Mouse (Mus musculus): ENCODE measurements around the gene Lrrc72.
"Not testable (repeated sequence)": the region's sequence is repeated elsewhere in the genome, so short reads cannot be mapped to it uniquely, and the experiment has no call there.

Gene Lrrc72

DNA sequence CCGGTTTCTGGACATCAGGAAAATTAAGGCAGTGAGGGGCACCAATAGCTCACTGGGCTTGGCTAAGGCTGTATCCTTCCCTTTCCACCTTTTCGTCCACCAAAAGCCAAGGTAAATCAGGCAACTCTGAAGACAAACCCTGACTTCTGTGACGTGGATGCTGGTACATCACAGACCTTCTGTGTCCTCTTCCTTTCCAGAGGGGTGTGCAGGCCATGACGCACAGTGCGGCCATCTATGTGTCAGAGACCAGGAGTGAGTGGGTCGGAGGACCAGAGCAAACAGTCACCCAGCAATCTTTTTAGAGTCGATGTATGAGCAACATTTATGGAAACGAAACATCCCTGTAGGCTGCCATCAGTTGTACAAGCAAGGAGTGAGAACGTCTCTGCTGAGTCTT, at the start of gene Lrrc72:
Gene Lrrc72 (minus strand): TSS at position 101 of the 400 bp plus-strand sequence.
- in situ Hi-C loops (cut with MboI, MseI), result no loop called here

DNA sequence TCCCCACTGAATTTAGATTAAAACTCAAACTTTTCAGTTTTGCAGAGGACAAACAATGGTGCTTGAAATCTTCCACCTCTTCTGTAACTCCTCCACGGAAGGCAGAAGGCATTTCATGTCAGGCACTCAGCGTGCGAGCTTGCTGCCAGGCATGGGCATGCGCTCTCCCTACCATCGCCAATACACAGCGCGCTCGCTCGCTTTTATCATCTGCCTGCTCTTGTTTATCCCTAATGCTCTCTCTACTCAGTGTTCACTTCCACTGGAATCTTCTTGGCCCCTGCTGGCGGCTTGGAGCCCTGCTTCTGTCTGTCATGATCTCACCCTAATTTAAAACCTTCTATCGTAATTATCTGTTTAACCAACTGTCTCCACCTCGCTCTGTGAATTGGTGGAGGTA, 49.1 kb upstream of the Lrrc72 start:
- in situ Hi-C loops (cut with MboI, MseI), result no loop called here

DNA sequence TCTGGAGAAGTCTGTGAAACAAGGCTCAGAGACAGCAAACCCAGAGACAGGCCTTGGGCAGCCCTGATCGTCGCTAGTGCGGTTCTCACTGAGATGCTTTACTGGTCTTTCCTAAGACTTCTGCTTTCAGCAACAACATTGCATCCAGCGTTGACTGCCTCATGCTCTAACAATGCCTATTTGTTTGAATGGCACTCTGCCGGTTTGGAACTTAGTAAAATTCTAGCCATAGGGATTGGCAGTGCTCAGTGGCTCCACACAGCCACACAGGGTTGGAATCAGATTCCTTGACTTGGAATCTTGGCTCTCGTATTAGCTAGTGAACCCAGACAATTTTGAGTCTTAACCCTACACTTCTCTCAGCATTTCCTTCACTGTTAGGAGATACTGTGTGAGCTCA, 38.1 kb upstream of the Lrrc72 start:
- in situ Hi-C loops (cut with MboI, MseI), result no loop called here

DNA sequence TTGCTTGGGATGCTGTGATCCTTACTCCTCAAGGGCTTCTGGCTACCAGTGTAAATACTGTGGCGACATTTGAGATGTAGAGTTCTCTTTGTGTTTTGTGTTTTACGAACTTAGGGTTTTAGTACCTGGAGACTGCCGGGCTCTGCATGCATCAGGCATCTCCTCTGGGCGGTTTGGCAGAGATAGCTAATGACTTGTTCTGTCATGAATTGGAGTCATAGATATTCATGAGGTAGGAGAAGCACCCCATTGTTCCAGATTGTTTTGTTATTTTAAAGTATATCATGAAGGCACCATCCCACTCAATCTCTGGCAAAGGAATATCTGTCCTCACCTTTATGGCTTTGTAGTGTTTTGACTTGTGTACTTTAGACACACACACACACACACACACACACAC, 37.3 kb upstream of the Lrrc72 start:
- in situ Hi-C loops (cut with MboI, MseI), result no loop called here

DNA sequence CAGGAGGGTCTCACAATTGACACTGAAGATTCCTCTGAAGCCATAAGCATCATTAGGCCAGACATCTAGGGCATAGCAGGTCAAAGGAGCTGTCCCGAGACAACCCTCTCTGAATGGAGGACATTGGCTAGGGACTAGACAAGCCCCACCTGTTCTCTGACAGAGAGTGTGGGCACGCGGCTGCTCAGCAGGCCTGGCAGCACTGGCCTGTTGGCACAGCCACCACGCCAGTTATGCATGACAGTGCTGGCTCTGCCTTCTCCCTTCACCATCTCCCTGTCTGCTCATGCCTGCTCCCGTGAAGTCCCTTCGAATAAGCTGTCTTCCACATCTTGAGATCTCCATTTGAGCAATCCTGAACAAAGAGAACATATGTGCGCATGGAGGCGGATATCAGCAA, 36.4 kb upstream of the Lrrc72 start:
- in situ Hi-C loops (cut with MboI, MseI), result no loop called here

DNA sequence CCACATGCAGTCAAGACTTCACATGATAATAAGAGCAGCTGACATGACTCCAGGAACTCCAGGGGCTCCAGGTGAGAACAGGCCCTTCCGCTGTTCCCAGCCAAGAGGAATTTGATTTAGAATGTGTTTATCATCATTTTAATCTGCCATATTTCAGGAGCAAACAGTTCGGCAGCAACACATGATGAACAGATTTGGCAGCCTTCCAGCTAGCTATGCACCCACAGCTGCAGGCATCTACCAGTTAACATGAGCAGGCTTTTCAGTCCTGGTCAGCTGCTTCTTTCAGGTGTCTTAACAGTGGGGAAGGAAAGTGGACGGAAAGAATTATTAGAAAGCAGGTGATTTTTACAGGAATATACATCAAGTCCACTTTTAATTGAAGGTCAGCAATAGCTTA, 21.6 kb upstream of the Lrrc72 start:
- in situ Hi-C loops (cut with MboI, MseI), result no loop called here

DNA sequence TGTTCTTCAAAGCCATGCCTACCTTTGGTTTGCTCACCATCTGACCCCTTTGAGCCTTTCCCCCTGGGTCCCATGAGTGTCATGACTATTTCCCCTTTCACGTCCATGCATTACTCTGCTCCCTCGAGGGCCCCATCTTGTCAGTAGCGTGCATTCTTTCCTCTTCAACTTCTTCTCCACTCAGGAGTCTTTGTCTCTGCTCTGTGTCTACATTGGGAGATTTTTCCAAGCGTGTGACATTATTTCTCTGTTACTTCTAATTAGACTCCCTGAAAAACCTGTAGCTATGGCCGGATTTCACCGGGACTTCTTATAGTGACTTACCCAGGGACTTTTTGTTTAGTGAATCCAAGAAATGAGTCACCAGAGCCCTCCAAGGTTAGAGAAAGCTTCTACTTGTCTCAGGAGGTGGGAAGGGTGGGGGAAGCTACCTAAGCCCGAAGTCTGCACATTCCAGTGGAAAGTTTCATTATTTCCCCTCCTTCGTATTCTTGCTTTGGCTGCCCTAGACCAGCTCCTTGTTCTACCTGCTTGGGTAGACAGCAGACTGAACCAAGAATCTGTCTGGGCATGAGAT, 14.6 kb upstream of the Lrrc72 start:
- in situ Hi-C loops (cut with MboI, MseI), result no loop called here

DNA sequence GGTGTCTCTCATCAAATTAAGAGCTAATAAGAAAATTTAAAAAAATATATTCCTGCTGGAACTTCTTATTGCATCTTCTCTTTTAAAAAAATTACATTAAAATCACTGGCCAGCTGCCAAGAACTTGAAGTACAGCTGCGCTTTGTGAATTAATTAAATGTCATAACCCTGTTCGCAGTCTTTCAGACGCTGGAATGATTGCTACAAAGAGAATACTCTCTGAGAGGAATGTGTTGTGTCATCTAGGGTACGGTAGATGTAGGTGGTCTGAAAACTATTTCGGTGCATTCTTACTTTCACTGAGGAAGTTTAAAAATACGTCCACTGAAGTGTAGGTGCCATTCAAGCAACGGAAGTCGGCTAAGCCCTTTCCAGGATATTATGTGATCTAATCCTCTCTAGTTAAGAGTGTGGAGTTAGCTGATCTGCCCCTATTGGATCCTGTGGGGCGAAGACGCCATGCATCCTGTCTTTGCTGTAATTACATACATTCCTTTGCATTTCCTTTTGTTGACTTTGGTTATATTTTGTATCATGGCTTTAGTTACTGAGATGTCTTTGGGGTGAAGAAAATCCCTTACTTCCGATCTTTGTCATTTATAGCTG, 9.0 kb upstream of the Lrrc72 start:
- in situ Hi-C loops (cut with MboI, MseI), result no loop called here

DNA sequence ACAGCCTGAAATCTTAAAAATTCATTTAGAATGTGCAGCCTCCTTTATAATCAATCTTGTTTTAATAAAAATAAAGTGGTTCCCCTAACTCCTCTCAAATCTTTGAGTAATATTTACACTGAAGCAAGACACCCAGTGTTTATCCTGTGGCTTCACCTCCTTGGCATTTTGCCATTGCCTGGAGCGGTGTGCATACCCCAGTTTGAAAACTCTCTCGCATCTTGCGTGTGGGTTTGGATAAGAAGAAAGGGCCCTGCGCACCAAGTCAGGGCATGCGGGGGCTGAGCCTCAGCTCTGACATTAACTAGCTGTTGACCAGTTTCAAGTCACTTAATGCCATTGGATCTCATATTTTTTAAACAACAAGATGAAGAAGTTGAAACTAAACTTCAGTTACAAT, 2.2 kb upstream of the Lrrc72 start:
- in situ Hi-C loops (cut with MboI, MseI), result no loop called here

DNA sequence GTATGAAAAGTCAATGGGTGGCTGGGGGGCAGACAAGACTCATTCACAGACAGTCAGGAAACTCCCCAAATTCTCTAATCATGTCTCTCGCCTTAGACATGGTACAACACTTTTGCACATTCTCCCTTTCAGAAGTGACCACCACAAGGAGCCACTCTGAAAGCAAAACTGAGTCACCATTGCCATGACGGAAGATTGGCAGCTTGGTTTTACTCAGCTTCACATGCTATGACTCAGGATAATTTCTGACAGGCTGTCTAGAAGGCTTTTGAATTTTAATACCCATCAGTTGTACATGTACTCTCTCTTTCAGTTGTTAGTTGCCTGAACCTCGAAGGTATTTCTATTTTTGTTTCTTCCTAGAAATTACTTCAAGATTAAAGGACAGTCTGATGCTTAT, 12.0 kb downstream of the Lrrc72 start:
- in situ Hi-C loops (cut with MboI, MseI), result no loop called here

DNA sequence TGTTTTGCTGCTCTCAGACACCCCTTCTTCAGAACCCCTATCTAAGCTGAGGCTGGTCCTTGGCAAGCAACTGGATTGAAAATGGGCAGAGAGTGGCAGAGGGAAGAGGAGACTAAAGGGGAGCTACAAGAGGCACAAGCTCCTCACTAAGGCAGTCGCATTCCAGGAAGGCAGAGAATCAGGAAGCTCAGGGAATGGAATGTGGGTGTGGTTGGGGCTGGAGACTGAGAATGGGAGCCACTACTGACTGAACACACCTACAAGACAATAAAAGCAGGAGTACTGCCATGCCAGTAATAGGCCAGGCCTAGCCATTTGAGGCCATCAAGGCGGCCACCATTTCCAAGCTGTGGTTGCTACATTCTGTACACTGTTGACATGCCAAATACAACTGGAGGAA, 21.8 kb downstream of the Lrrc72 start:
- in situ Hi-C loops (cut with MboI, MseI), result no loop called here

DNA sequence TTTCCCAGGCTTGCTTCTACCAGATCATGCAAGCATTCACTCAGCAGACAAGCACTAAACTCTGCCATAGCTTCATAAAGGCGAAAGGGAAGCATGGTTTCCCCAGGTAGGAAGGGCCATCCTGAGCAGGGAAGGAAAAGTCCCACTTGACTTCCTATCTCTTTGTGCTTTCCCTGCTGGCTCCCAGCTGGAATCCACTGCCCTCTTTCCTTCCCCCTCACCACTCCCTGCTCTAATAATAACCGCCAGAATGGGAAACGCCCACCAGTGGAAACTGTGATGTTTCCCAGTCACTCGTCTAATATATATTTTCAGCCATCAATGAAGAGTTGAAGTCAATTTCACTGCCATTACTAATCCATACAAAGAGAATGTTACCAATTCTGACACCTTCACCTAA, 28.8 kb downstream of the Lrrc72 start:
- in situ Hi-C loops (cut with MboI, MseI), result loop anchor here (10.0 kb wide), 1 partner anchor 240 kb away; no protein-coding TSS in a partner anchor

DNA sequence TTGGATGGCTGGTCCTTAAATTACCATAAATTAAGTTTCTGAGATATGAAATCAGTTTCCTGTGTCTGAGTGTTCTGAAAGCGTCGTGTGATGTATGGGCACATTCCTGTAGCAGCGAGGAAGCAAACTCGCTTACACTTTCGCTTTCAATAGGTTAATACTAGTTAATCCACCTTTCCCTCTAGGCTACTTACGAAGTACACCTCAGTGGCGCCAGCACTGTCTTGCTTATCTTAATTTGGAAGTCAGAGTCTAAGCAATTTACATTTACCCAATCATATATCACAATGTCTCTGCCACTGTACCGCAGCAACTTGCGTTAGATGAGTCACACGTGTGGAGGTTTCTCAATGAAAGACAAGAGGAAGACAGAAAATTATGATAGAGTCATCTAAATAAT, 36.3 kb downstream of the Lrrc72 start:
- in situ Hi-C loops (cut with MboI, MseI), result no loop called here

DNA sequence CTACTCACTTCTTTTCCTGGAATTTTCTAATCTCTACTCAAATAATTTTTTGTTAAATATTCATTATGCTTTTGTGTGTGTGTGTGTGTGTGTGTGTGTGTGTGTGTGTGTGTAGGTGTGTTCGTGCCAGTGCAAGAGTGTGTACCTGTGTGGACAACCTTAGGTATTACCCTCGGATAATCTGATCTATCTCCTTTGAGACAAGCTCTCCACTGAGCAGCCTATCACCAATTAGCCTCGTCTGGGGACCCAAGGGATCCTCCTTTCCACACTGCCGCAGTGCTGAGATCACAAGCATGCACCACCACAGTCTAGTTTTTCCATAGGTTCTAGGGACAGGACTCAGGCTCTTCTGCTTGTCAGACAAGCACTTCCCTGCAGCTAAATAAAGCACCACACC, 37.0 kb downstream of the Lrrc72 start:
- in situ Hi-C loops (cut with MboI, MseI), result no loop called here

DNA sequence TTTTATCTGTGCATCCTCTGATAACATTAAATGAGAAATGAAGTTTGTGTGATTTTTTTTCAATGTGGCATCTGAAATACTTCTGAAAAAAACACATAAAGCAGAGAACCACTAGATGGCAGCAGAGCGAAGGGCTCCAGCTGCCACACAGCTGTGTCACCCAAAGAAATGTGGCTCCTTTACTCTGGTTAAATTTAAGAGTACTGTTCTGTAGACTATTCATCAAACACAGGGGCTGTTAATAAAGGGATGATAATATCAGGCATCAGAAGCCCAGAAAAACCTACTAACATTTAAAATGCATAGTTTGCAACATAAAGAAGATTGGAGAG, 38.1 kb downstream of the Lrrc72 start:
- in situ Hi-C loops (cut with MboI, MseI), result no loop called here

DNA sequence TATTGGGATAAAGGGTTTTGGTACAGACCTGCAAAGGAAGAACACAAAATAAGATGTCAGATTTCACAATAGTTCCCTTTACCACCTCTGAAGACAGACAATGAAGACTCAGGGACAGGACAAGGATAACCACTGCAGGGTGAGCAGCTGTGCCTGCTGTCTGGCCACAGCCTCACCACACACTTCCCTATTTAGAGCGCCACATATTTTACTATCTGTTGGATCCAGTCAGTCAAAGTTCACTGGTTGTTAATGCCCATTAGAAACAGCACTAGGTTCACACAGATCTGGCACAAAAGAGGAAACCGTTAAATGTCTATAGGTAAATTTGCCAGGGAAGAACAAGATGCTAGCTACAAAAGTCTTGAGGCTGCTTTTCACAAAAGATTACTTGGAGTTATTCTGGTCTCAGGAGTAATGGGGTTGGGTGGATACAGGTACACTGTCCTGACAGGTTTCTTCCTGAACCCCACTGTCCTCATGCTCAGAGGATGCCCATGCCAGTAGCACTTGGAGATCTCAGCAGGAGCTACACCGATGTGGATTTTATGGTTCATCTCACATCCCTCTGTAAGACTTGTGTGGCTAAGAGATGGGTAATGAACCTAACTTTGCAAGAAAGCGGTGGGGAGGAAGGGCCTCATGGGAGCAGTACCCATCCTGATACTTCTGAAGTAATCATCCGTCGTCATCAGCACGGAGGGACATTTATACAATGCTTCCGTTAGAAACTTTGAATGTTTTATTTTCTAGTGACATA, 38.6 kb downstream of the Lrrc72 start:
- in situ Hi-C loops (cut with MboI, MseI), result loop anchor here (5.0 kb wide), 1 partner anchor 463 kb away; no protein-coding TSS in a partner anchor

DNA sequence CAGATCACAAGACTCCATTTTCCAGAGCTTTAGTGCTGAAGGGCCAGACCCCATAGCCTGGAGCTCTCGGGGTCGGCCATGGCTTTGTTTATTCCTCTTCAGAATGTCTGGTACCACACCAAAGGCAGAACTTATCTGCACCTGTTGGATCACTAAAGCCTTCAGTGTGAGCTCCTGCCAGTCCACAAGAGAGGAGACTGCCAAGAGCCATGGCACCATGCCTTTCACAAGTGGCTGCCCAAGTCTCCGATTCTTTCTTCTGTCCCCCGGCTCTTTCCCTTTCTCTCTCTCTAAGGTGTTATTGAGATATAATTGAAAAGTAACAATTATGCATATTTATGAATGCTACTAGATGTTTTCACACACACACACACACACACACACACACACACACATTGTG, 43.1 kb downstream of the Lrrc72 start:
- in situ Hi-C loops (cut with MboI, MseI), result loop anchor here (5.0 kb wide), 1 partner anchor 467 kb away; no protein-coding TSS in a partner anchor

DNA sequence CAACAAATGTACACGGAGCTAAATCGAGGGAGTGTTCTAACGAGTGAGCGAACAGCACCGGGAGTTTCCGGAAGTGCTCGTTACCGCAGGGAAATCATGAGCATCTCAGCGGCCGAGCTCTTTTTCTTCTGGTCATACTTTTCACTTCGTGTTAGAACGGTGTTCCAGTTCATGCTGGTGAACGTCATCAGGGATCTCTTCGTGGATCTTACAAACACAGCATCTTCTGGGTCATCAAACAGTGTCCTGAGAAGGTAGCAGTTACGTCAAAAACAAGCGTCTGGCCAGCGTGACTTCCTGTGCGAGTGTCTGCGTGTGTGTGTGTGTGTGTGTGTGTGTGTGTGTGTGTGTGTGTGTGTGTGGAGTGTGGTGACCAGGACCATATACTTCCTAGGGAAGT, 44.7 kb downstream of the Lrrc72 start:
- in situ Hi-C loops (cut with MboI, MseI), result no loop called here

DNA sequence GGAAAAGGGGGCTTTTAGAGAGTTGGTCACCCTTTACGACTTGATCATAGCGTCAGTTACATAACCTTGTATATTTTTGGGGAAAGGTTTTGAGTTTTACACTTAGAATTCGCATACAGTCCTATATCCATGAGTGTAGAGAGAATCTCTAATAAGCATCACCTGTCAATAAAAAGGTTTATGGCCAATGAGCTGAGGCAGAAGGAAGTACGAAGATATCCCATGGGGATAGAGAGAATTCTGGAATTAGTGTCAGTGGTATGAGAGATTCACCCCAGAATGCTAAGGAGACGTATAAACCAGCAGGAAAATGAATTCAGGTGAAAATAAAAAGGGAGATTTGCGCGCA, 45.4 kb downstream of the Lrrc72 start:
- in situ Hi-C loops (cut with MboI, MseI), result no loop called here

DNA sequence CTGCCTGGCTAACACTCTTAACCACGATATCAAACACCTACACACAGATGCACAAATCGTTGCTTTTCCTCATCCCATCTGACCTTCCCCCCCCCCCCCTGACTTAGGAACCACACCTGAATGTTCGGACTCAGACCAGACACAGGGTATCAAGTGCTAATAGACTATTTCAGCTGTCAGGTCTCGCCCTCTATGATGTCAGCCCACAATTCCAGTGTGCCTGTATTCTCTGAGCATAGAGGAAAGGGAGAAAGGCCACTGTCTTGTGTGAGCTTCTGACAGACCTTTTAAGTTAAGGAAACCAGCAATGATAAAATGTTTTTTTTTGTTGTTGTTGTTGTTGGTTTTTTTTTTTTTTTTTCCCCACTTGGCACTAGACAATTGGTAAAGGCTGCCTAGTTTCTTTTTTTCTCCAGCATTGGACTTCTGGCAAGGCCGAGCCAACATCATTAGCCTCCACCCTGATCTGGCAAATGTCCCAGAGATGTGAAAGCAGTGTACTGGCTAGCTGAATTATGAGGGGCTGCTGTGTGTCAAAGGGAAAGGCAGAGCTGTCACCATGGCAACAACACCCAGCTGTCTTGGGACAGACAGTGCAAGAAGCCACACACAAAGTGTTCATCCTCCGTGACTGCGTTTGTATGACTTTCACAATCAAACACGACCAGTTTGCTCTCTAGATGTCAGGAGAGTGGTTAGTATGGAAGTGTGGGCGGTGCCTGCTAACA, 46.0 kb downstream of the Lrrc72 start:
- in situ Hi-C loops (cut with MboI, MseI), result no loop called here

DNA sequence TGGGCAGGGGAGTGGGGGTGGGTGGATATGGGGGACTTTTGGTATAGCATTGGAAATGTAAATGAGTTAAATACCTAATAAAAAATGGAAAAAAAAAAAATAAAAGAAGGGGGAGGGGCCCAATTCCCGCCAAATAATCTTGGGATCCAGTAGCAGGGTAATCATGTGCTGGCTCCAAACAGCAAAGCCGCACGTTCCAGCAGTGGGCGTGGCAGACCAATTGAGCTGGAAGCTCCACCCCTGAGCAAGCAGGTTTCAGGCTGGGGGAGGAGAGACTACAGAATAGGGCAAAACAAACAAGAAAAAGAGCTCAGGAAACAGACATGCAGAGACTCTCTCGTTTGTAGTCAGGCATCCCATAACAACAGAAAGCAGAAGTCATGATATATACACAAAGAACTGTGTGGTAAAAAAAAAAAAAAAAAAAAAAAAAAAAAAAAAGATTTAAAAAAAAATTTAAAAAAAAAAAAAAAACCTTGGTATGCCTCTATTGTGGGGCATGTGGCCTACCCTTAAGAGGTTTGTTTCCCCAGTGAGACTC, 47.5 kb downstream of the Lrrc72 start:
- in situ Hi-C loops (cut with MboI, MseI), result not testable (repeated sequence)

DNA sequence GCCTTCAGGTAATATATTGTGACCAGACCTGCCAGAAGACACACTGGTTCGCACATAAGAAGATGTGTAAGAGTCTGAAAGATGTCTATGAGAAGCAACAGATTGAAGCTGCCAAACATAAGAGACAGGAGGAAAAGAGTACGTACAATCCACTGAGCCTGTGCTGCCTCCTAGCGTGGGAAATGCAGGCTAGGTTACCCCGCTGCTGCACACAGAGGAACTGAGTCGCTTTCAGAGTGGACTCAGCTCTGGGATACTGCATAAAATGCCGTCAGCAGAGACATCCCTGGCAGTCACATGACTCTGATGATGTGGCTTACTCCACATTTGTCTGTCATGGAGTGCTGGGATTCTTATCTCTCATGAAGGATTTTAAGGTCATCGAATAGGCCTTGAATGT, 58.2 kb downstream of the Lrrc72 start:
- in situ Hi-C loops (cut with MboI, MseI), result no loop called here
